Mouse (Mus musculus) frontal cortex, adult 2 months (tissue): ENCODE results near the gene Stag3. TPM values are rescaled to one million over a fixed set of nuclear protein-coding genes. Genes with fewer than 3 reads are reported as not detected.

Experiments used
- polyA plus RNA-seq: library from polyadenylated mRNA; depleted of rRNA; stranded (reverse); fragments of >200 nt; gene quantifications from 2 replicates; pipeline ENCODE4 v1.2.3, GENCODE M21; 2012; rRNA removed

Stag3 gene
- polyA plus RNA-seq, 1 experiment: 5.2 TPM

Other genes starting within 250 kb of the Stag3 start
- not detected in 2 replicates for gene Smok3c, start 227.0 kb upstream of the Stag3 start, polyA plus RNA-seq
- 14.8 and 16.3 TPM in 2 replicates for gene Zkscan1, start 195.2 kb upstream of the Stag3 start, polyA plus RNA-seq
- 18.0 and 21.2 TPM in 2 replicates for gene Zscan21, start 163.3 kb upstream of the Stag3 start, polyA plus RNA-seq
- 3.7 and 6.0 TPM in 2 replicates for gene Zfp113, start 124.5 kb upstream of the Stag3 start, polyA plus RNA-seq
- gene Cops6, start 119.2 kb upstream of the Stag3 start, polyA plus RNA-seq: 126 and 149 TPM in 2 replicates
- gene Ap4m1, start 108.2 kb upstream of the Stag3 start, polyA plus RNA-seq: 26.1 and 29.6 TPM in 2 replicates
- gene Mcm7, start 107.8 kb upstream of the Stag3 start, polyA plus RNA-seq: 28.7 and 30.1 TPM in 2 replicates
- 56.8 and 58.4 TPM in 2 replicates for gene Taf6, start 92.8 kb upstream of the Stag3 start, polyA plus RNA-seq
- 16.0 and 16.1 TPM in 2 replicates for gene Cnpy4, start 92.8 kb upstream of the Stag3 start, polyA plus RNA-seq
- gene Mblac1, start 85.9 kb upstream of the Stag3 start, polyA plus RNA-seq: 7.2 and 7.5 TPM in 2 replicates
- gene Nxpe5, start 54.3 kb upstream of the Stag3 start, polyA plus RNA-seq: not detected in 2 replicates
- gene Lamtor4, start 24.8 kb upstream of the Stag3 start, polyA plus RNA-seq: 155 and 158 TPM in 2 replicates
- gene BC037034, start 16.2 kb upstream of the Stag3 start, polyA plus RNA-seq: 88.8 TPM in 2 replicates
- gene Gal3st4, start 7.4 kb upstream of the Stag3 start, polyA plus RNA-seq: 3.4 and 4.1 TPM in 2 replicates
- 0.14 TPM in 1 of 2 replicates, not detected in the other for gene Gm43720, start 282 bp upstream of the Stag3 start, polyA plus RNA-seq
- 10.9 and 11.3 TPM in 2 replicates for gene Gpc2, start 235 bp upstream of the Stag3 start, polyA plus RNA-seq
- gene Pvrig, start 61.7 kb downstream of the Stag3 start, polyA plus RNA-seq: 0.14 and 0.19 TPM in 2 replicates
- 20.4 TPM in 2 replicates for gene Zfp157, start 161.2 kb downstream of the Stag3 start, polyA plus RNA-seq